Mouse (Mus musculus): ENCODE results near the gene Rpl7l1.

DNA sequence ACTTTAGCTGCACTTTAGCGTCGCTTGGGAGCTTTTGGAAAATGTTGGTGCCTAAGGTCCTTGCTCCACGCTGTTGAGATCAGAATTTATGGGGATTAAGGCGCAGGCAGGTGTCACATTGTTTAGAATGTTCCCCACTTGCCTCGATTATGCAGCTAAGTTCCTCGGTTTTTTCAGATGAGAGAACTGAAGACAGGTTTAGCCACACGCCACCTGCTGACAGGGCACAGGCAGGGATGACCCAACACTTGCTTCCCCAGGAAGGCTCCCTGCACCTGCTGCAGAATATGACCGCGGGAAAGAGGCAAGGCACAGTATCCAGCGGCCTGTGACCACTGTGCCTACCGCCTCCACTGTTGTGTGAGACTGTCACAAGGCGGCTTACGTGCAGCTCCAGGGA lies 33.8 kb upstream of the Rpl7l1 start:
- no peak for TF ChIP-seq POLR2A (IDR thresholded peaks at IDR 0.05; ENCODE audit: borderline replicate concordance, insufficient read depth, low read length)
- no peak for TF ChIP-seq CTCF (IDR thresholded peaks at IDR 0.05; ENCODE audit: borderline replicate concordance, insufficient read depth, low read depth, low read length)

All from cerebellum, adult 2 months (tissue).